Mouse (Mus musculus) stomach, embryonic 14.5 days (tissue): ENCODE results near the gene Phf21b. TPM values are rescaled to one million over a fixed set of nuclear protein-coding genes. Genes with fewer than 3 reads are reported as not detected.
A peak's percentile ranks its signal among the peaks of the same experiment; 100 is the strongest.

ENCODE experiments used
- ATAC-seq: fragments of 200-750 bp; cut with Nextera tagmentation; 2 replicates; pipeline ENCODE4 v1.8.0; 2017; ENCODE audit warnings: low read depth, moderate TSS enrichment; ENCODE audit not compliant: insufficient number of reproducible peaks, insufficient read depth, low FRiP score
- H3K27ac ChIP-seq: fragments of 300-500 bp; sonication (generic); 2 replicates; pipeline ENCODE4 v1.5.1; 2014; ENCODE audit warnings: mild to moderate bottlenecking, low read length, moderate library complexity, mixed read lengths
- H3K27me3 ChIP-seq: fragments of 300-500 bp; sonication (generic); 2 replicates; pipeline ENCODE4 v1.6.1; 2014; ENCODE audit warnings: low read length, control low read depth, mixed read lengths; ENCODE audit not compliant: control insufficient read depth, insufficient read depth
- H3K36me3 ChIP-seq: fragments of 300-500 bp; sonication (generic); 2 replicates; pipeline ENCODE4 v1.6.1; 2014; ENCODE audit warnings: mild to moderate bottlenecking, control low read depth, low read length, moderate library complexity, mixed read lengths; ENCODE audit not compliant: control insufficient read depth, insufficient read depth
- H3K4me1 ChIP-seq: fragments of 300-500 bp; sonication (generic); 2 replicates; pipeline ENCODE4 v1.6.1; 2014; ENCODE audit warnings: low read length, control low read depth, mixed read lengths; ENCODE audit not compliant: control insufficient read depth, insufficient read depth
- H3K4me2 ChIP-seq: fragments of 300-500 bp; sonication (generic); replicated peaks from 2 replicates; pipeline ENCODE4 v1.6.1; 2014; ENCODE audit warnings: low read depth, low read length, control low read depth
- H3K4me3 ChIP-seq: fragments of 300-500 bp; sonication (generic); 2 replicates; pipeline ENCODE4 v1.5.1; 2014; ENCODE audit warnings: low read depth, low read length, control low read depth
- H3K9ac ChIP-seq: fragments of 300-500 bp; sonication (generic); replicated peaks from 2 replicates; pipeline ENCODE4 v1.6.1; 2014; ENCODE audit warnings: low read depth, mild to moderate bottlenecking, control low read depth, low read length, moderate library complexity, mixed read lengths
- H3K9me3 ChIP-seq: fragments of 300-500 bp; sonication (generic); 2 replicates; pipeline ENCODE4 v1.6.1; 2016; ENCODE audit warnings: low read depth, low read length, control low read depth; ENCODE audit not compliant: control insufficient read depth
- WGBS: fragments of 180-500 bp; shearing (Covaris S2); extraction: QIAGEN DNeasy Blood & Tissue Kit; methylation state at CpG from one replicate; pipeline ENCODE4 v1.1.7; 2014; 5-methylcytosine and 5-hydroxymethylcytosine counted together
- polyA plus RNA-seq: library from polyadenylated mRNA; unstranded; fragments of >200 nt; fragmentation: Nextera tagmentation; extraction: Ambion mirVana; gene quantifications from 2 replicates; pipeline ENCODE4 v1.2.1, GENCODE M21; 2014

Phf21b gene
- polyA plus RNA-seq, 1 experiment from 2014 or later = 2.8 TPM

GRCm38 (mm10) chr15:84839521-84839920 lies 16.3 kb downstream of the Phf21b start:
- no peak for ATAC-seq
- H3K36me3 ChIP-seq = no peaks in the 10 kb centered on the region
- 74% methylated on average over 3 of the region's 3 CpGs for WGBS
- H3K4me1 ChIP-seq = peaks cover 17% of the 10 kb centered on the region
- H3K9me3 ChIP-seq = no peaks in the 10 kb centered on the region
- no peak overlapping the region for H3K4me3 ChIP-seq
- no peaks in the 10 kb centered on the region for H3K27me3 ChIP-seq
- no peak overlapping the region for H3K9ac ChIP-seq
- no peak overlapping the region for H3K4me2 ChIP-seq
- no peak overlapping the region for H3K27ac ChIP-seq

- no peak overlapping the region for H3K9ac ChIP-seq
- peaks cover 11% of the 10 kb centered on the region for H3K4me1 ChIP-seq
- H3K27ac ChIP-seq = no peak overlapping the region
- no peak overlapping the region for H3K4me2 ChIP-seq
- WGBS = 84% methylated on average over 6 of the region's 6 CpGs
- no peak for ATAC-seq
- H3K36me3 ChIP-seq = no peaks in the 10 kb centered on the region
- no peaks in the 10 kb centered on the region for H3K27me3 ChIP-seq
- no peak overlapping the region for H3K4me3 ChIP-seq
- no peaks in the 10 kb centered on the region for H3K9me3 ChIP-seq
Observed at GRCm38 (mm10) chr15:84837896-84838295, 18.0 kb downstream of the Phf21b start.

- H3K9ac ChIP-seq = no peak overlapping the region
- H3K27ac ChIP-seq = no peak overlapping the region
- H3K4me3 ChIP-seq = no peak overlapping the region
- H3K9me3 ChIP-seq = no peaks in the 10 kb centered on the region
- ATAC-seq = peak; percentile 76; the same call in 1 of the 2 replicates
- H3K4me1 ChIP-seq = no peaks in the 10 kb centered on the region
- 6% methylated on average over 15 of the region's 15 CpGs for WGBS
- no peaks in the 10 kb centered on the region for H3K36me3 ChIP-seq
- H3K4me2 ChIP-seq = no peak overlapping the region
- H3K27me3 ChIP-seq = no peaks in the 10 kb centered on the region
Observed at GRCm38 (mm10) chr15:84829416-84829815, 26.4 kb downstream of the Phf21b start.

GRCm38 (mm10) chr15:84828603-84829002 lies 27.2 kb downstream of the Phf21b start:
- H3K4me2 ChIP-seq = no peak overlapping the region
- H3K9ac ChIP-seq = no peak overlapping the region
- 89% methylated on average over 12 of the region's 12 CpGs for WGBS
- no peak overlapping the region for H3K4me3 ChIP-seq
- no peak overlapping the region for H3K27ac ChIP-seq
- no peaks in the 10 kb centered on the region for H3K27me3 ChIP-seq
- no peaks in the 10 kb centered on the region for H3K4me1 ChIP-seq
- ATAC-seq = no peak
- no peaks in the 10 kb centered on the region for H3K36me3 ChIP-seq
- H3K9me3 ChIP-seq = no peaks in the 10 kb centered on the region

GRCm38 (mm10) chr15:84823086-84823485 lies 32.8 kb downstream of the Phf21b start:
- no peaks in the 10 kb centered on the region for H3K4me1 ChIP-seq
- WGBS = 87% methylated on average over 4 of the region's 4 CpGs
- no peak overlapping the region for H3K4me2 ChIP-seq
- no peaks in the 10 kb centered on the region for H3K9me3 ChIP-seq
- H3K27me3 ChIP-seq = no peaks in the 10 kb centered on the region
- H3K4me3 ChIP-seq = no peak overlapping the region
- no peak overlapping the region for H3K9ac ChIP-seq
- no peak overlapping the region for H3K27ac ChIP-seq
- ATAC-seq = no peak
- H3K36me3 ChIP-seq = no peaks in the 10 kb centered on the region

GRCm38 (mm10) chr15:84820811-84821210 lies 35.0 kb downstream of the Phf21b start:
- Histone ChIP-seq H3K9me3 (no peaks in the 10 kb centered on the region), H3K9ac (no peak overlapping the region), H3K27me3 (no peaks in the 10 kb centered on the region), H3K27ac (no peak overlapping the region), H3K4me1 (no peaks in the 10 kb centered on the region), H3K36me3 (no peaks in the 10 kb centered on the region), H3K4me2 (no peak overlapping the region), H3K4me3 (no peak overlapping the region)
- no peak for ATAC-seq
- 91% methylated on average over 4 of the region's 4 CpGs for WGBS

- Histone ChIP-seq H3K4me2 (no peak overlapping the region), H3K36me3 (no peaks in the 10 kb centered on the region), H3K27me3 (no peaks in the 10 kb centered on the region), H3K4me1 (no peaks in the 10 kb centered on the region), H3K9ac (no peak overlapping the region), H3K4me3 (no peak overlapping the region), H3K27ac (no peak overlapping the region), H3K9me3 (no peaks in the 10 kb centered on the region)
- ATAC-seq = no peak
- WGBS = 91% methylated on average over 11 of the region's 11 CpGs
Observed at GRCm38 (mm10) chr15:84818284-84818683, 37.6 kb downstream of the Phf21b start.

GRCm38 (mm10) chr15:84817589-84817988 lies 38.3 kb downstream of the Phf21b start:
- Histone ChIP-seq H3K4me3 (no peak overlapping the region), H3K9me3 (no peaks in the 10 kb centered on the region), H3K9ac (no peak overlapping the region), H3K36me3 (no peaks in the 10 kb centered on the region), H3K27ac (no peak overlapping the region), H3K4me2 (no peak overlapping the region), H3K4me1 (no peaks in the 10 kb centered on the region), H3K27me3 (no peaks in the 10 kb centered on the region)
- 69% methylated on average over 3 of the region's 3 CpGs for WGBS
- no peak for ATAC-seq

GRCm38 (mm10) chr15:84815171-84815570 lies 40.7 kb downstream of the Phf21b start:
- no peak overlapping the region for H3K4me2 ChIP-seq
- H3K27ac ChIP-seq = no peak overlapping the region
- no peak overlapping the region for H3K9ac ChIP-seq
- no peaks in the 10 kb centered on the region for H3K36me3 ChIP-seq
- no peak for ATAC-seq
- H3K4me1 ChIP-seq = no peaks in the 10 kb centered on the region
- no peaks in the 10 kb centered on the region for H3K9me3 ChIP-seq
- no peaks in the 10 kb centered on the region for H3K27me3 ChIP-seq
- no peak overlapping the region for H3K4me3 ChIP-seq
- 77% methylated on average over 4 of the region's 4 CpGs for WGBS
